ENCODE assay signal across 9 mouse cellular contexts in the genomic region with DNA sequence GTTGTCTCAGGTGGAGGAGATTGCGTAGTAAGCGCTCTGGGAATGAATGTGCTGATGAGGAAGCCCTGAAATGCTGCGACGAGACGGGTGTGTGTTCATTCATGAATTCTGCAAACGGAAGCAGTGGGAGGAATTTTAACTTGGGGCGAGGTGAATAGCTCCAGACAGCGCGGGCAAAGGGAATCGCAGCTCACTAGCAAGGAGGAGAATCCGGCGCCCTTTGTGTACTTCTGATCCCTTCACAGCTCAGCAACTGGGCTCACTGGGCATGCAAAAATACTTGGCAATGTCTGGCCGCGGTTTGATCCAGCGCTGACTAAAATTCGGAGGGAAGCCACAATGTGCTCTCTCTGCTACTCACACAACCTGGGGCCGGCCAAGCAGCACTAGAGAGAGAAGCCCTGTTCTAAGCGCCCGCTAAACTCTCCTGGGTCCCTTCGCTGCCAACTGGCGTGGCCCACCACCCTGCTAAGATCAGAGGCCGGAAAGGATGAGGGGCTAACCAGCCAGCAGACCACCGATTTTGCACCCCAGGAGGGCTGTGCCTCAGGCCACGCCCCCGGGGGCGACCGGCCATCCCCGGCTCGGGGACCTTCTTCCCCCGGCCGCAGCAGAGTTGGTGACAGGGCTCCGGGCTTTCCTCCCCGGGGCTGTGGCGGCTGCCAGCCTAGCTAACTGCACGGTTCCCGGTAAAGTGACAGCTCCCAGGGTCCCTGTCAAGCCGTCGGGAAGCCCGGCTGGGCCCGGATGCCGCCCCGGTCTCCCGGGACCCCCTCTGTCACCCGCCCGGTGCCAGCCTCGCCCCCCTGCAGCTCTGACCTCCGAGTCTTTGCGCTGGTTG. TPM values are rescaled to one million over a fixed set of nuclear protein-coding genes. Genes with fewer than 3 reads are reported as not detected.
DNase-seq lines count a peak whose midpoint lies in the region; ATAC-seq and TF ChIP-seq lines count a peak whose summit lies in the region.
"Had no signal": no experiment of that assay in that cellular context is flagged by ENCODE, and none has a peak within 500 bp of the region (broad histone marks: within the 10 kb centered on the region; RNA-seq: fewer than 3 reads in every experiment).

A gene (plus strand): TSS at position 641 of the 841 bp plus-strand sequence.

- H3K4me1 ChIP-seq in bone marrow, adult 2 months (ENCODE audit: control insufficient read depth, insufficient read depth, low read length), result no peaks in the 10 kb centered on the region
- H3K4me1 ChIP-seq in forebrain, embryonic 12.5 days, result peaks cover 26% of the 10 kb centered on the region
- H3K4me1 ChIP-seq in hindbrain, embryonic 16.5 days (ENCODE audit: control insufficient read depth, insufficient read depth, low read depth, low read length), result peaks cover 13% of the 10 kb centered on the region
- H3K4me1 ChIP-seq in stomach, embryonic 15.5 days, result peaks cover 7% of the 10 kb centered on the region

- no peak for TF ChIP-seq CTCF in bone marrow, adult 2 months (IDR thresholded peaks at IDR 0.05; ENCODE audit: control insufficient read depth, insufficient read depth, low read length)

- peaks cover 33% of the 10 kb centered on the region for H3K36me3 ChIP-seq in forebrain, embryonic 12.5 days (replicated peaks)
- H3K36me3 ChIP-seq in hindbrain, embryonic 16.5 days (ENCODE audit: control insufficient read depth, insufficient read depth, low read length), result peaks cover 18% of the 10 kb centered on the region
- H3K36me3 ChIP-seq in macrophage (ENCODE audit: inconsistent target), result peaks cover 20% of the 10 kb centered on the region
- peaks cover 17% of the 10 kb centered on the region; the same call in 1 of the 2 replicates for H3K36me3 ChIP-seq in stomach, embryonic 15.5 days

- peaks cover 28% of the 10 kb centered on the region for H3K79me2 ChIP-seq in macrophage (ENCODE audit: inconsistent target)

- peak within 1 kb of the TSS; percentile 90 for H3K4me3 ChIP-seq in bone marrow, adult 2 months (replicated peaks; ENCODE audit: control insufficient read depth, low read depth, low read length)
- peak within 1 kb of the TSS; percentile 93 for H3K4me3 ChIP-seq in forebrain, embryonic 12.5 days (replicated peaks)
- H3K4me3 ChIP-seq in hindbrain, embryonic 16.5 days (ENCODE audit: low read length), result peak within 1 kb of the TSS; percentile 99
- peak within 1 kb of the TSS; percentile 67 for H3K4me3 ChIP-seq in macrophage (ENCODE audit: inconsistent target)
- H3K4me3 ChIP-seq in stomach, embryonic 15.5 days (replicated peaks), result peak within 1 kb of the TSS; percentile 100

- DNase-seq in ovary, postnatal 14 days (ENCODE audit: low spot score), result peak; percentile 35
- no peak for DNase-seq in ovary, adult 18-20 months (ENCODE audit: low spot score)
- peak; percentile 36 to 62 for DNase-seq in left cerebral cortex, adult 18-20 months (ENCODE audit: low spot score in 2 of 2)

- no peaks in the 10 kb centered on the region for H3K9me3 ChIP-seq in forebrain, embryonic 12.5 days
- no peaks in the 10 kb centered on the region for H3K9me3 ChIP-seq in hindbrain, embryonic 16.5 days (ENCODE audit: control insufficient read depth, low read length)
- no peaks in the 10 kb centered on the region for H3K9me3 ChIP-seq in stomach, embryonic 15.5 days

- peak; percentile 85 for ATAC-seq in forebrain, embryonic 12.5 days (ENCODE audit: low FRiP score)
- peak; percentile 80 for ATAC-seq in hindbrain, embryonic 16.5 days
- ATAC-seq in stomach, embryonic 15.5 days (ENCODE audit: insufficient read depth, low FRiP score, low read depth), result peak; percentile 52

- H3K4me2 ChIP-seq in forebrain, embryonic 12.5 days, result peak within 1 kb of the TSS; percentile 67
- peak within 1 kb of the TSS; percentile 61 for H3K4me2 ChIP-seq in hindbrain, embryonic 16.5 days (ENCODE audit: low read length)
- H3K4me2 ChIP-seq in stomach, embryonic 15.5 days, result peak within 1 kb of the TSS; percentile 74

- no peak for TF ChIP-seq POLR2A in bone marrow, adult 2 months (IDR thresholded peaks at IDR 0.05; ENCODE audit: borderline replicate concordance, control insufficient read depth, low read depth, low read length)

- peak within 1 kb of the TSS; percentile 97 for H3K9ac ChIP-seq in forebrain, embryonic 12.5 days
- H3K9ac ChIP-seq in hindbrain, embryonic 16.5 days (ENCODE audit: low read depth, low read length), result peak within 1 kb of the TSS; percentile 100
- peak within 1 kb of the TSS; percentile 95 for H3K9ac ChIP-seq in stomach, embryonic 15.5 days

- WGBS in bone marrow, adult 2 months, result 2% methylated on average over 48 of the region's 48 CpGs
- under 1% methylated on average over 48 of the region's 48 CpGs for WGBS in forebrain, embryonic 12.5 days
- WGBS in hindbrain, embryonic 16.5 days, result under 1% methylated on average over 45 of the region's 48 CpGs
- 2% methylated on average over 47 of the region's 48 CpGs for WGBS in macrophage (ENCODE audit: missing documents)
- WGBS in stomach, embryonic 15.5 days, result 2% methylated on average over 46 of the region's 48 CpGs

- H3K27ac ChIP-seq in bone marrow, adult 2 months (ENCODE audit: control insufficient read depth, insufficient read depth, low read depth, low read length, poor library complexity), result peak within 1 kb of the TSS; percentile 93
- H3K27ac ChIP-seq in forebrain, embryonic 12.5 days, result peak within 1 kb of the TSS; percentile 97
- peak within 1 kb of the TSS; percentile 99 for H3K27ac ChIP-seq in hindbrain, embryonic 16.5 days (ENCODE audit: low read depth, low read length)
- peak within 1 kb of the TSS; percentile 45 for H3K27ac ChIP-seq in macrophage
- peak within 1 kb of the TSS; percentile 90 for H3K27ac ChIP-seq in stomach, embryonic 15.5 days

- H3K27me3 ChIP-seq in forebrain, embryonic 12.5 days, result no peaks in the 10 kb centered on the region
- no peaks in the 10 kb centered on the region for H3K27me3 ChIP-seq in hindbrain, embryonic 16.5 days (replicated peaks; ENCODE audit: control insufficient read depth, insufficient read depth, low read length)
- H3K27me3 ChIP-seq in stomach, embryonic 15.5 days (replicated peaks), result no peaks in the 10 kb centered on the region

RNA-seq across cellular contexts. Expression of the gene that starts here (rescaled TPM):
- polyA plus RNA-seq in bone marrow, adult 2 months (2011; ENCODE audit: insufficient read depth, insufficient read length, low replicate concordance, missing spikeins), result not detected in 2 replicates
- polyA plus RNA-seq in forebrain, embryonic 12.5 days (2016; fragmentation: Nextera tagmentation; extraction: Ambion mirVana), result not detected in 2 replicates
- not detected in 2 replicates for polyA plus RNA-seq in hindbrain, embryonic 16.5 days (2015; fragmentation: Nextera tagmentation; extraction: Ambion mirVana)
- total RNA-seq in left cerebral cortex, adult 18-20 months (2021), result not detected
- total RNA-seq in macrophage (2018; cell fraction: chromatin; rRNA removed), result not detected
- total RNA-seq in macrophage (2018; cell fraction: cytosol; rRNA removed), result not detected
- not detected for total RNA-seq in macrophage (2018; cell fraction: nucleus; rRNA removed)
- polyA plus RNA-seq in macrophage (2018), result not detected in 3 replicates
- not detected in 2 replicates for polyA plus RNA-seq in stomach, embryonic 15.5 days (2015; fragmentation: Nextera tagmentation; extraction: Ambion mirVana)
- total RNA-seq: gastrocnemius, adult 8-10 months had no signal

Comparison
In these comparisons a context has a peak if more than half of its experiments do, and no peak if none do; other contexts are left out.
1. Peak in ATAC-seq, H3K4me3 ChIP-seq, H3K27ac ChIP-seq, H3K9ac ChIP-seq and H3K4me2 ChIP-seq in forebrain, embryonic 12.5 days; RNA of the gene not detected or under 1 TPM.
2. Peak in ATAC-seq, H3K4me3 ChIP-seq, H3K27ac ChIP-seq, H3K9ac ChIP-seq and H3K4me2 ChIP-seq in hindbrain, embryonic 16.5 days; RNA of the gene not detected or under 1 TPM.
3. Peak in DNase-seq in left cerebral cortex, adult 18-20 months; RNA of the gene not detected or under 1 TPM.
4. Peak in ATAC-seq, H3K4me3 ChIP-seq, H3K27ac ChIP-seq, H3K9ac ChIP-seq and H3K4me2 ChIP-seq in stomach, embryonic 15.5 days; RNA of the gene not detected or under 1 TPM.
5. H3K27ac ChIP-seq: peak in every context shown above with its lines; median percentile 99 in hindbrain, embryonic 16.5 days; 97 in forebrain, embryonic 12.5 days; 93 in bone marrow, adult 2 months; 90 in stomach, embryonic 15.5 days; 45 in macrophage.